Mouse (Mus musculus) layer of hippocampus, adult 2 months (tissue): ENCODE measurements around the gene Adad1. TPM values are rescaled to one million over a fixed set of nuclear protein-coding genes. Genes with fewer than 3 reads are reported as not detected.

Source experiments
- DNase-seq, 2 experiments: peaks; one replicate each; pipeline ENCODE4 v3.0.0; 2022; ENCODE audit warnings: low spot score in 2 of 2
- H3K27ac ChIP-seq: fragments of 200-600 bp; 2 replicates; pipeline ENCODE4 v1.8.1; 2022
- H3K4me3 ChIP-seq: fragments of 200-600 bp; 2 replicates; pipeline ENCODE4 v1.8.1; 2022; ENCODE audit warnings: mild to moderate bottlenecking
- CTCF ChIP-seq: fragments of 200-600 bp; conservative IDR thresholded peaks from 2 replicates; pipeline ENCODE4 v1.8.1; 2022; ENCODE audit warnings: antibody characterized with exemption, mild to moderate bottlenecking, moderate library complexity
- total RNA-seq, 2 experiments: library from RNA; stranded (reverse); gene quantifications; 2 replicates each; pipeline ENCODE4 v1.2.3; 2021

The Adad1 gene
- total RNA-seq, 2 experiments from 2014 or later = not detected

- Histone ChIP-seq H3K27ac (no peak overlapping the region), H3K4me3 (no peak overlapping the region)
- no peak for DNase-seq
- TF ChIP-seq CTCF = no peak
Measured at GRCm38 (mm10) chr3:37141827-37142226, 78.5 kb downstream of the Adad1 start.

GRCm38 (mm10) chr3:37144979-37145378 lies 81.7 kb downstream of the Adad1 start:
- Histone ChIP-seq H3K27ac (no peak overlapping the region), H3K4me3 (no peak overlapping the region)
- no peak for DNase-seq
- no peak for TF ChIP-seq CTCF

GRCm38 (mm10) chr3:37146406-37146805 lies 83.1 kb downstream of the Adad1 start:
- Histone ChIP-seq H3K4me3 (no peak overlapping the region), H3K27ac (no peak overlapping the region)
- TF ChIP-seq CTCF = no peak
- no peak for DNase-seq

GRCm38 (mm10) chr3:37146810-37147209 lies 83.5 kb downstream of the Adad1 start:
- Histone ChIP-seq H3K27ac (no peak overlapping the region), H3K4me3 (no peak overlapping the region)
- DNase-seq = no peak
- no peak for TF ChIP-seq CTCF

GRCm38 (mm10) chr3:37152274-37152673 lies 88.9 kb downstream of the Adad1 start:
- Histone ChIP-seq H3K4me3 (no peak overlapping the region), H3K27ac (no peak overlapping the region)
- no peak for DNase-seq
- TF ChIP-seq CTCF = no peak

- DNase-seq = no peak
- Histone ChIP-seq H3K4me3 (no peak overlapping the region), H3K27ac (no peak overlapping the region)
- no peak for TF ChIP-seq CTCF
Measured at GRCm38 (mm10) chr3:37153004-37153403, 89.7 kb downstream of the Adad1 start.

GRCm38 (mm10) chr3:37154396-37154795 lies 91.1 kb downstream of the Adad1 start:
- no peak for DNase-seq
- Histone ChIP-seq H3K4me3 (no peak overlapping the region), H3K27ac (no peak overlapping the region)
- no peak for TF ChIP-seq CTCF

- TF ChIP-seq CTCF = no peak
- Histone ChIP-seq H3K4me3 (no peak overlapping the region), H3K27ac (no peak overlapping the region)
- no peak for DNase-seq
Measured at GRCm38 (mm10) chr3:37157082-37157481, 93.8 kb downstream of the Adad1 start.

GRCm38 (mm10) chr3:37158246-37158645 lies 94.9 kb downstream of the Adad1 start:
- Histone ChIP-seq H3K4me3 (no peak overlapping the region), H3K27ac (no peak overlapping the region)
- TF ChIP-seq CTCF = no peak
- DNase-seq = no peak

GRCm38 (mm10) chr3:37161096-37161495 lies 97.8 kb downstream of the Adad1 start:
- TF ChIP-seq CTCF = no peak
- no peak for DNase-seq
- no peak overlapping the region for H3K27ac ChIP-seq
- H3K4me3 ChIP-seq = no peak overlapping the region

GRCm38 (mm10) chr3:37169283-37169682 lies 106.0 kb downstream of the Adad1 start:
- no peak overlapping the region for H3K27ac ChIP-seq
- no peak for TF ChIP-seq CTCF
- DNase-seq = no peak
- H3K4me3 ChIP-seq = no peak overlapping the region

Other genes with a start within 250 kb of the Adad1 start
- 10 to 100 TPM; 95.0 to 98.2 TPM for gene 4932438A13Rik, start 200.4 kb upstream of the Adad1 start, total RNA-seq
- not detected for gene Il2, start 62.4 kb downstream of the Adad1 start, total RNA-seq
- under 1 TPM in 1 of 2 experiments, not detected in 1; 0.26 TPM for gene Il21, start 169.1 kb downstream of the Adad1 start, total RNA-seq
- 1 to 10 TPM; 6.6 to 6.8 TPM for gene Bbs12, start 249.0 kb downstream of the Adad1 start, total RNA-seq
- 10 to 100 TPM; 10.9 to 11.1 TPM for gene Cetn4, start 249.2 kb downstream of the Adad1 start, total RNA-seq